Mouse (Mus musculus): ENCODE measurements around the gene Abcf2. TPM values are rescaled to one million over a fixed set of nuclear protein-coding genes. Genes with fewer than 3 reads are reported as not detected.

Abcf2 gene
- total and polyA plus RNA-seq, 2 experiments from 2014 or later, result 60.6 to 66.5 TPM

- whole genome bisulfite sequencing, result 78% methylated on average over 22 of the region's 22 CpGs
- no peak for DNase-seq (ENCODE audit: low spot score)
These were observed 37.5 kb downstream of the Abcf2 start for GRCm38 (mm10) chr5:24539571-24540296.

GRCm38 (mm10) chr5:24537618-24538017, 39.6 kb downstream of the Abcf2 start:
- ATAC-seq, result 0 out of 2 replicates have a peak, but pooled peaks have one; percentile 22
- no peak for TF ChIP-seq CTCF (IDR thresholded peaks at IDR 0.05; ENCODE audit: low read depth)
- Histone ChIP-seq H3K4me2 (ENCODE audit: low read depth, low read length) (no peak overlapping the region), H3K36me3 (ENCODE audit: insufficient read depth, low read length) (no peaks in the 10 kb centered on the region), H3K4me1 (ENCODE audit: insufficient read depth, low read length) (no peaks in the 10 kb centered on the region), H3K9ac (replicated peaks; ENCODE audit: low read length) (no peak overlapping the region), H3K27me3 (ENCODE audit: insufficient read depth, low read length) (0 out of 2 replicates have a peak, but pooled peaks cover 4% of the 10 kb centered on the region), H3K4me3 (ENCODE audit: low read length) (no peak overlapping the region), H3K9me3 (ENCODE audit: low read length) (no peaks in the 10 kb centered on the region), H3K27ac (no peak overlapping the region)
- no peak for DNase-seq (ENCODE audit: low spot score)
- 55% methylated on average over 16 of the region's 16 CpGs for WGBS

More at GRCm38 (mm10) chr5:24539571-24540296, 37.5 kb downstream of the Abcf2 start:
- no peaks in the 10 kb centered on the region for H3K36me3 ChIP-seq (ENCODE audit: insufficient read depth, low read length)
- H3K4me1 ChIP-seq (ENCODE audit: insufficient read depth, low read length), result no peaks in the 10 kb centered on the region
- no peak overlapping the region for H3K4me3 ChIP-seq (ENCODE audit: low read length)
- no peak overlapping the region for H3K27ac ChIP-seq
- no peak for ATAC-seq
- no peaks in the 10 kb centered on the region for H3K9me3 ChIP-seq (ENCODE audit: low read length)
- no peak for TF ChIP-seq CTCF (IDR thresholded peaks at IDR 0.05; ENCODE audit: low read depth)
- 0 out of 2 replicates have a peak, but pooled peaks cover 4% of the 10 kb centered on the region for H3K27me3 ChIP-seq (ENCODE audit: insufficient read depth, low read length)
- H3K9ac ChIP-seq (replicated peaks; ENCODE audit: low read length), result no peak overlapping the region
- no peak overlapping the region for H3K4me2 ChIP-seq (ENCODE audit: low read depth, low read length)

- H3K9ac ChIP-seq (replicated peaks; ENCODE audit: low read length), result no peak overlapping the region
- H3K27me3 ChIP-seq (ENCODE audit: insufficient read depth, low read length), result 0 out of 2 replicates have a peak, but pooled peaks cover 4% of the 10 kb centered on the region
- no peak for ATAC-seq
- DNase-seq (ENCODE audit: low spot score), result no peak
- H3K4me3 ChIP-seq (ENCODE audit: low read length), result no peak overlapping the region
- H3K27ac ChIP-seq, result no peak overlapping the region
- no peak overlapping the region for H3K4me2 ChIP-seq (ENCODE audit: low read depth, low read length)
- H3K9me3 ChIP-seq (ENCODE audit: low read length), result no peaks in the 10 kb centered on the region
- TF ChIP-seq CTCF (IDR thresholded peaks at IDR 0.05; ENCODE audit: low read depth), result no peak
- WGBS, result 74% methylated on average over 5 of the region's 5 CpGs
- no peaks in the 10 kb centered on the region for H3K36me3 ChIP-seq (ENCODE audit: insufficient read depth, low read length)
- H3K4me1 ChIP-seq (ENCODE audit: insufficient read depth, low read length), result no peaks in the 10 kb centered on the region
These were observed 40.8 kb downstream of the Abcf2 start for GRCm38 (mm10) chr5:24536511-24536910.

GRCm38 (mm10) chr5:24535731-24536130, 41.5 kb downstream of the Abcf2 start:
- H3K4me3 ChIP-seq (ENCODE audit: low read length), result no peak overlapping the region
- WGBS, result 75% methylated on average over 3 of the region's 3 CpGs
- 0 out of 2 replicates have a peak, but pooled peaks cover 4% of the 10 kb centered on the region for H3K27me3 ChIP-seq (ENCODE audit: insufficient read depth, low read length)
- no peaks in the 10 kb centered on the region for H3K4me1 ChIP-seq (ENCODE audit: insufficient read depth, low read length)
- no peaks in the 10 kb centered on the region for H3K36me3 ChIP-seq (ENCODE audit: insufficient read depth, low read length)
- H3K9me3 ChIP-seq (ENCODE audit: low read length), result no peaks in the 10 kb centered on the region
- no peak for DNase-seq (ENCODE audit: low spot score)
- H3K27ac ChIP-seq, result no peak overlapping the region
- no peak for ATAC-seq
- no peak for TF ChIP-seq CTCF (IDR thresholded peaks at IDR 0.05; ENCODE audit: low read depth)
- no peak overlapping the region for H3K4me2 ChIP-seq (ENCODE audit: low read depth, low read length)
- H3K9ac ChIP-seq (replicated peaks; ENCODE audit: low read length), result no peak overlapping the region

- WGBS, result 58% methylated on average over 5 of the region's 5 CpGs
These were observed 43.0 kb downstream of the Abcf2 start for GRCm38 (mm10) chr5:24534292-24534691.

GRCm38 (mm10) chr5:24533391-24533790, 43.9 kb downstream of the Abcf2 start:
- no peak for DNase-seq (ENCODE audit: low spot score)
- no peaks in the 10 kb centered on the region for H3K36me3 ChIP-seq (ENCODE audit: insufficient read depth, low read length)
- H3K4me3 ChIP-seq (ENCODE audit: low read length), result no peak overlapping the region
- no peaks in the 10 kb centered on the region for H3K9me3 ChIP-seq (ENCODE audit: low read length)
- H3K27ac ChIP-seq, result no peak overlapping the region
- no peaks in the 10 kb centered on the region for H3K4me1 ChIP-seq (ENCODE audit: insufficient read depth, low read length)
- TF ChIP-seq CTCF (IDR thresholded peaks at IDR 0.05; ENCODE audit: low read depth), result no peak
- H3K27me3 ChIP-seq (ENCODE audit: insufficient read depth, low read length), result peaks cover 18% of the 10 kb centered on the region
- no peak overlapping the region for H3K9ac ChIP-seq (replicated peaks; ENCODE audit: low read length)
- H3K4me2 ChIP-seq (ENCODE audit: low read depth, low read length), result no peak overlapping the region
- no peak for ATAC-seq
- WGBS, result 53% methylated on average over 11 of the region's 11 CpGs

More at GRCm38 (mm10) chr5:24534292-24534691, 43.0 kb downstream of the Abcf2 start:
- Histone ChIP-seq H3K4me2 (ENCODE audit: low read depth, low read length) (no peak overlapping the region), H3K27me3 (ENCODE audit: insufficient read depth, low read length) (peaks cover 9% of the 10 kb centered on the region), H3K4me1 (ENCODE audit: insufficient read depth, low read length) (no peaks in the 10 kb centered on the region), H3K27ac (no peak overlapping the region), H3K9ac (replicated peaks; ENCODE audit: low read length) (no peak overlapping the region), H3K9me3 (ENCODE audit: low read length) (no peaks in the 10 kb centered on the region), H3K4me3 (ENCODE audit: low read length) (no peak overlapping the region), H3K36me3 (ENCODE audit: insufficient read depth, low read length) (no peaks in the 10 kb centered on the region)
- TF ChIP-seq CTCF (IDR thresholded peaks at IDR 0.05; ENCODE audit: low read depth), result peak; percentile 36; the same call in 1 of the 2 replicates
- DNase-seq (ENCODE audit: low spot score), result no peak
- no peak for ATAC-seq

Measured in hindbrain, postnatal 0 days (tissue).